Mouse (Mus musculus): Measurements from ENCODE around the gene Sept11.

Gene Sept11

GRCm38 (mm10) chr5:93092857-93093622, at the start of gene Sept11:
TSS of gene Sept11 (plus strand) at chr5:93093437.
- peak; percentile 92 for DNase-seq (ENCODE audit: low spot score)

- DNase-seq (ENCODE audit: low spot score), result no peak
Measured at GRCm38 (mm10) chr5:93043688-93044583, 49.3 kb upstream of the Sept11 start.

GRCm38 (mm10) chr5:93044584-93045370, 48.5 kb upstream of the Sept11 start, which contains the start of gene Sowahb:
TSS of gene Sowahb (minus strand) at chr5:93045022.
- no peak for DNase-seq (ENCODE audit: low spot score)

GRCm38 (mm10) chr5:93045371-93045714, 47.9 kb upstream of the Sept11 start:
- no peak for DNase-seq (ENCODE audit: low spot score)

GRCm38 (mm10) chr5:93046306-93046845, 46.9 kb upstream of the Sept11 start:
- no peak for DNase-seq (ENCODE audit: low spot score)

- no peak for DNase-seq (ENCODE audit: low spot score)
Measured at GRCm38 (mm10) chr5:93048481-93049240, 44.6 kb upstream of the Sept11 start.

- no peak for DNase-seq (ENCODE audit: low spot score)
Measured at GRCm38 (mm10) chr5:93049971-93050370, 43.3 kb upstream of the Sept11 start.

GRCm38 (mm10) chr5:93051041-93051440, 42.2 kb upstream of the Sept11 start:
- DNase-seq (ENCODE audit: low spot score), result no peak

GRCm38 (mm10) chr5:93051951-93052350, 41.3 kb upstream of the Sept11 start:
- no peak for DNase-seq (ENCODE audit: low spot score)

GRCm38 (mm10) chr5:93053606-93054397, 39.4 kb upstream of the Sept11 start:
- no peak for DNase-seq (ENCODE audit: low spot score)

- DNase-seq (ENCODE audit: low spot score), result no peak
Measured at GRCm38 (mm10) chr5:93060865-93061264, 32.4 kb upstream of the Sept11 start.

- no peak for DNase-seq (ENCODE audit: low spot score)
Measured at GRCm38 (mm10) chr5:93077661-93078323, 15.4 kb upstream of the Sept11 start.

GRCm38 (mm10) chr5:93079596-93079995, 13.6 kb upstream of the Sept11 start:
- no peak for DNase-seq (ENCODE audit: low spot score)

- no peak for DNase-seq (ENCODE audit: low spot score)
Measured at GRCm38 (mm10) chr5:93085015-93085598, 8.1 kb upstream of the Sept11 start.

GRCm38 (mm10) chr5:93085900-93086299, 7.3 kb upstream of the Sept11 start:
- DNase-seq (ENCODE audit: low spot score), result no peak

GRCm38 (mm10) chr5:93091266-93091665, 2.0 kb upstream of the Sept11 start:
- no peak for DNase-seq (ENCODE audit: low spot score)

GRCm38 (mm10) chr5:93092147-93092781, 973 bp upstream of the Sept11 start:
- peak; percentile 51 for DNase-seq (ENCODE audit: low spot score)

GRCm38 (mm10) chr5:93093638-93094527, 646 bp downstream of the Sept11 start:
- DNase-seq (ENCODE audit: low spot score), result peak; percentile 33

Data from left cerebral cortex, adult 11 months (tissue).